Mouse (Mus musculus): ENCODE measurements around the gene Oas1f. TPM values are rescaled to one million over a fixed set of nuclear protein-coding genes. Genes with fewer than 3 reads are reported as not detected.

The Oas1f gene
- 0.36 and 0.48 TPM in 2 replicates for polyA plus RNA-seq (2015; fragmentation: Nextera tagmentation; extraction: Ambion mirVana)

GRCm38 (mm10) chr5:120847067-120847466 lies at the start of gene Oas1f:
Oas1f (plus strand) TSS chr5:120847367.

GRCm38 (mm10) chr5:120811951-120812819 lies 35.0 kb upstream of the Oas1f start, which contains the start of gene Oas1c:
Oas1c (minus strand) TSS chr5:120812514.

GRCm38 (mm10) chr5:120861121-120861520 lies 14.0 kb downstream of the Oas1f start, which contains the start of gene Oas1h:
Oas1h (plus strand) TSS chr5:120861421.

GRCm38 (mm10) chr5:120887413-120887812 lies 40.2 kb downstream of the Oas1f start, which contains the start of gene Oas1g:
Oas1g (minus strand) TSS chr5:120887613.

GRCm38 (mm10) chr5:120906791-120907733 lies 59.9 kb downstream of the Oas1f start, which contains the start of gene Oas1a:
Oas1a (minus strand) TSS chr5:120907521.

Small RNA genes within 50 kb of the gene (microRNA-seq; reads per million reads assigned to microRNA genes)
- gene Gm22907, result not detected

Other genes with a start within 250 kb of the Oas1f start
- 6.8 and 9.0 TPM in 2 replicates for gene Rita1, start 234.8 kb upstream of the Oas1f start, polyA plus RNA-seq (2015; fragmentation: Nextera tagmentation; extraction: Ambion mirVana)
- 24.8 and 25.5 TPM in 2 replicates for gene Ddx54, start 234.6 kb upstream of the Oas1f start, polyA plus RNA-seq (2015; fragmentation: Nextera tagmentation; extraction: Ambion mirVana)
- not detected in 2 replicates for gene Cfap73, start 213.1 kb upstream of the Oas1f start, polyA plus RNA-seq (2015; fragmentation: Nextera tagmentation; extraction: Ambion mirVana)
- gene Rasal1, start 198.6 kb upstream of the Oas1f start, polyA plus RNA-seq (2015; fragmentation: Nextera tagmentation; extraction: Ambion mirVana), result not detected in 2 replicates
- gene Dtx1, start 135.4 kb upstream of the Oas1f start, polyA plus RNA-seq (2015; fragmentation: Nextera tagmentation; extraction: Ambion mirVana), result 1.7 and 1.9 TPM in 2 replicates
- 1.0 and 1.1 TPM in 2 replicates for gene Oas2, start 97.5 kb upstream of the Oas1f start, polyA plus RNA-seq (2015; fragmentation: Nextera tagmentation; extraction: Ambion mirVana)
- gene Oas3, start 69.7 kb upstream of the Oas1f start, polyA plus RNA-seq (2015; fragmentation: Nextera tagmentation; extraction: Ambion mirVana), result 0.25 and 0.63 TPM in 2 replicates
- not detected in 2 replicates for gene Oas1e, start 51.8 kb upstream of the Oas1f start, polyA plus RNA-seq (2015; fragmentation: Nextera tagmentation; extraction: Ambion mirVana)
- 0.99 and 1.2 TPM in 2 replicates for gene Oas1c, start 34.9 kb upstream of the Oas1f start, polyA plus RNA-seq (2015; fragmentation: Nextera tagmentation; extraction: Ambion mirVana)
- not detected in 2 replicates for gene Oas1h, start 14.1 kb downstream of the Oas1f start, polyA plus RNA-seq (2015; fragmentation: Nextera tagmentation; extraction: Ambion mirVana)
- 2.2 and 3.0 TPM in 2 replicates for gene Oas1g, start 40.2 kb downstream of the Oas1f start, polyA plus RNA-seq (2015; fragmentation: Nextera tagmentation; extraction: Ambion mirVana)
- 6.0 and 10.9 TPM in 2 replicates for gene Oas1a, start 60.2 kb downstream of the Oas1f start, polyA plus RNA-seq (2015; fragmentation: Nextera tagmentation; extraction: Ambion mirVana)
- not detected in 2 replicates for gene Oas1d, start 67.2 kb downstream of the Oas1f start, polyA plus RNA-seq (2015; fragmentation: Nextera tagmentation; extraction: Ambion mirVana)
- gene Rph3a, start 162.7 kb downstream of the Oas1f start, polyA plus RNA-seq (2015; fragmentation: Nextera tagmentation; extraction: Ambion mirVana), result not detected in 2 replicates

All from urinary bladder, postnatal 0 days (tissue).